Mouse (Mus musculus) gastrocnemius, adult 8-10 months (tissue): Measurements from ENCODE around the gene Olfr1507. TPM values are rescaled to one million over a fixed set of nuclear protein-coding genes. Genes with fewer than 3 reads are reported as not detected.

Source experiments
- DNase-seq, 2 experiments: peaks; one replicate each; pipeline ENCODE4 v3.0.0; 2022; ENCODE audit warnings: low spot score in 2 of 2
- total RNA-seq, 4 experiments: library from RNA; stranded (reverse); gene quantifications; 2 replicates each; pipeline ENCODE4 v1.2.4; 2022

Gene Olfr1507
- not detected for total RNA-seq

GRCm38 (mm10) chr14:52495516-52495915 is at the start of gene Olfr1507:
TSS of gene Olfr1507 (minus strand) at chr14:52495749.
- DNase-seq = no peak

GRCm38 (mm10) chr14:52533336-52533735 is 37.8 kb upstream of the Olfr1507 start:
- DNase-seq = no peak

GRCm38 (mm10) chr14:52524952-52525351 is 29.4 kb upstream of the Olfr1507 start:
- DNase-seq = no peak

GRCm38 (mm10) chr14:52467395-52467794 is 28.2 kb downstream of the Olfr1507 start, which contains the start of gene Olfr1508:
TSS of gene Olfr1508 (minus strand) at chr14:52467495.
- no peak for DNase-seq

DNA sequence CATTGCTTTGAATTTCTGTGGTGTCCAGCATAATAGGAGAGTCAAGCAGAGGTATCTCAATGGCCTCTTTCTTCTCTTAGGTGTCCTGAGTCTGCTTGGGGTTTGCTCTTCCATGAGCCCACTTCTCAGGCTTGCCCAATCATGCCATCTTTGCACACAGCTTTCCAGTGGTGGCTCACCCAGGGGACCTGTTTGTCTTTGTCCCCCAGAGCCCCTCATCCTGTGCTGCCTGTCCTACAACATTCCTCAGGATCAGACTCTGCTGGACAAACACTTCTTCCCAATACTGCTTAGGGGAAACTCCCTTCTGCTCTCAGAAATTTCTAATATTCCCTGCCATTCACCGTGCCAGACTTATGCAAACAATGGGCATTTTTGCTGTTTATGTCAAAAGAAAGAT is 29.8 kb downstream of the Olfr1507 start:
- no peak for DNase-seq

GRCm38 (mm10) chr14:52461928-52462327 is 33.6 kb downstream of the Olfr1507 start:
- no peak for DNase-seq

- DNase-seq = no peak
These were observed 44.4 kb downstream of the Olfr1507 start for GRCm38 (mm10) chr14:52451138-52451537.

DNA sequence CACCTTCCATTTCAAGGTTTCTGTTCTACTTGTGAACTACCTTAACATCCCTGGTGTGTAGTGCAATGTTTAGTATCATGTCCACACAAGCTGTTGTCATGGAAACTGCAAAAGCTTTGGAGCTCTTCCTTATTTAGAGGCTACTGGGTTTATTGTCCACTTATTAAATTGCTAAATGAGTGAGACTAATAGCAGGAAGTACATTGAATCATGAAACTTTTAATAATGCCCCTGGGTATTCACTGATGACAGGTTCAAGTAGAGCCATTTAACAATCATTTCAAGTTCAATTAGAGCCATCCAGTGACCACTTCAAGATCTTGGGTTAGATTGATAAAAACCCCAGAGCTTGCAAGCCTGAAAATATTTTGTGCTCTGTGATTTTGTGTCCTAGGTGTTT is 52.9 kb downstream of the Olfr1507 start, which contains the start of gene Olfr1509:
Gene Olfr1509 (plus strand): TSS at position 301 of the 400 bp plus-strand sequence.
- DNase-seq = no peak

Other genes starting within 250 kb of the Olfr1507 start
- 10 to 100 TPM; 24.5 to 42.9 (median 34.6) TPM for gene Chd8, start 238.0 kb downstream of the Olfr1507 start, total RNA-seq
- 10 to 100 TPM; 53.9 to 65.3 (median 62.6) TPM for gene Tox4, start 216.6 kb downstream of the Olfr1507 start, total RNA-seq
- gene Rab2b, start 216.2 kb downstream of the Olfr1507 start, total RNA-seq = 1 to 10 TPM; 2.5 to 3.7 (median 3.1) TPM
- gene Mettl3, start 190.6 kb downstream of the Olfr1507 start, total RNA-seq = 10 to 100 TPM; 15.5 to 17.0 (median 16.0) TPM
- under 1 TPM; 0.34 to 0.65 (median 0.54) TPM for gene Sall2, start 167.0 kb downstream of the Olfr1507 start, total RNA-seq
- gene Olfr1513, start 139.3 kb downstream of the Olfr1507 start, total RNA-seq = not detected
- not detected for gene Olfr1512, start 116.6 kb downstream of the Olfr1507 start, total RNA-seq
- gene Olfr1511, start 98.4 kb downstream of the Olfr1507 start, total RNA-seq = not detected
- gene Olfr1510, start 81.4 kb downstream of the Olfr1507 start, total RNA-seq = not detected
- gene Olfr1509, start 52.8 kb downstream of the Olfr1507 start, total RNA-seq = not detected
- gene Olfr1508, start 28.3 kb downstream of the Olfr1507 start, total RNA-seq = not detected